Mouse (Mus musculus): ENCODE data around the gene Gm48552.

DNA sequence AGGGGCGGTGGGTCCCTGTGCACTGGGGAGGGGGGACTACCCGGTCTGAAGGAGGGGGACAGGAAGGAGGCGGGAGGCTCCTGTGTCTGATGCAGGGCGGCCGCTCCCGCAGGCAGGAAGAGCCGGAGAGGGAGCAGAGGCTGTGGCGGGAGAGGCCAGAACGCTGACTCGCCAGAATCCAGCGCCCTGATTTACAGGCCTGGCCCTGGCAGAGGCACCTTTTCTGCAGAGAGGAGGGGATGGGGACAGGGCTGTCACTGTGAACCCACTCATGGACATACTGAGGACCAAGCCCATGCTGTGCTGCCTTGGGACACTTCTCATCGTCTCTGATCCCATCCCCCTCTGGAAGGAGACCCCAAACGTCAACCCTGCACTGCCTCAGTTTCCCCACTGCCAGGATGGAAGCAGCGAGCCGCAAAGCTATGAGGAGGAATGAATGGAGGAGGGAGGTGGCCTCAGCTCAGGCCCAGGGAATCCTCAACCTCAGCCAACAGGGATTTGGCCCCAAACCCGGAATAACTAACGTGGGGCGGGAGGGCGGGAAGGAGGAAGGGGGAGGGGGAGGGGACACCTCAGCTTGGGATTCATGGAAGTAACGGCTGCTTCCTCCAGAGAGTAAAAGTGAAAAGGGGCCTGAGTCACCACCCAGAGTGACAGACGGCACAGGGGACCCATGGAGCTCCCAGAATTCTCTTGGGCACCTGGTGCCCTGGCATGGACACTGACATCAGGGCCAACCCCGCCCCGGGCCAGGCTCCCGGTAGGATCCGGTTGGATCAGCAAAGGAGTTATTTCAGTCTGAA, 35.6 kb downstream of the Gm48552 start:
- TF ChIP-seq CTCF (IDR thresholded peaks at IDR 0.05; ENCODE audit: control insufficient read depth, insufficient read depth, low read length), result no peak
- TF ChIP-seq POLR2A (IDR thresholded peaks at IDR 0.05; ENCODE audit: borderline replicate concordance, control insufficient read depth, low read depth, low read length), result no peak

Data from bone marrow, adult 2 months (tissue).